Mouse (Mus musculus): ENCODE data around the gene Plcl1.

GRCm38 (mm10) chr1:55517182-55517581 is 111.5 kb downstream of the Plcl1 start:
- TF ChIP-seq POLR2A (IDR thresholded peaks at IDR 0.05; ENCODE audit: borderline replicate concordance, insufficient read depth, low read length) (no peak), CTCF (IDR thresholded peaks at IDR 0.05; ENCODE audit: borderline replicate concordance, insufficient read depth, low read depth, low read length) (no peak)

All from cerebellum, adult 2 months (tissue).